Mouse (Mus musculus): Measurements from ENCODE around the gene Zc2hc1b. TPM values are rescaled to one million over a fixed set of nuclear protein-coding genes. Genes with fewer than 3 reads are reported as not detected.
A peak's percentile ranks its signal among the peaks of the same experiment; 100 is the strongest.

The Zc2hc1b gene
- total RNA-seq, 2 experiments from 2014 or later = not detected

- DNase-seq = no peak
Measured at GRCm38 (mm10) chr10:13172798-13173221, 5.0 kb downstream of the Zc2hc1b start.

GRCm38 (mm10) chr10:13171461-13171860 lies 6.4 kb downstream of the Zc2hc1b start:
- no peak for DNase-seq

- no peak for DNase-seq
Measured at GRCm38 (mm10) chr10:13170739-13171448, 6.9 kb downstream of the Zc2hc1b start.

DNA sequence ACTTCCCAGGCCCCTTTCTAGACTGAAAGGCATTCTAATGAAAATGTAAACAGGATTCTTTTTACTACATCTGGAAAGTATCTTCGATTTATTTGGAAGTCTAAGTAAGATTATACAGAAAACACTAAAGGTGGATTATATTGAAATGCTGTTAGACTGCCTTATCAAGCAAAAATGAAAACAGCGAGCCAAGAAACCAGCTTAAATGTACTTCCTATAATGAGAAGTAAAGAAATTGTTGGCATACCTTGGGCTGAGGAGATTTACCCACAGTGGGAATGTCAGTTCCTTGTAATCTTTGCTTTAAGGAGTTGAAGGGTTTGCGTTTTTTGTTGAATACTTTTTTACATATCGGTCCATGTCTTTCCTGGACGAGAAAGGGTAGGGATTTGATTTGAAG lies 9.4 kb downstream of the Zc2hc1b start:
- DNase-seq = no peak

DNA sequence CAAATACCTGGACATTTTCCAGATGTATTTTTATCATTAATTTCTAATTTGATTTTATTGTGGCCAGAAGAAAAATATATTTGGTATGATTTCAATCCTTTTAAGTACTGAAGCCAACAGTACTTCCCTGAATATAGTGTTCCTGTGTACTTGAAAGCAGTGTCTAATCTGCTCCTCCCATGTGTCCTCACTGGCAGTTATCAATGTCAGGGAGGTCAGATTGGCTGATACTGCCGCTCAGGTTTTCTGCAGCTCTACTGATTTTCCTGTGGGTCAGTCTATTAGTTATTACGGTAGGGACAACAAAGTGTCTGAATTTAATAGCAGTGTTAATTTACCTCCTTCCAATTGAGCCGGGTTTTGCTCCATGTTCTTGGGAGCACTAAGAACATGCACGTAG lies 15.8 kb downstream of the Zc2hc1b start:
- no peak for DNase-seq

DNA sequence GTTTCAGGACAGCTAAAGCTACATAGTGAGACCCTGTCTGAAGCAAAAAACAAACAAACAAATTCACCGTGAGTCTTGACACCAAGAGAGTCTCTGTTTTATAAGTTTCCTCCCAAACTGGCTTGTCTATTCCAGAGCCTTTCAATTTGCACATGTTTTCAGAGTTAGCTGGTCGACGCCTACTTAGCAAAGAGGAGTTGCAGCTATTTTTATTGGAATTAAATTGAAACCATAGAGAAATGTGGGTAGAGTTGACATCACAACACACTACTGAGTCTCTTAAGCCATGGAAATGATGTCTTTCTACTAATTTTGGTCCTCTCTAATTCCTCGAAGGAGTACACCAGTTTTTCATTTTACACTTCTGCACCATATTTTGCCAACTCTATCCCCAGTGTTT lies 16.9 kb downstream of the Zc2hc1b start:
- no peak for DNase-seq

DNA sequence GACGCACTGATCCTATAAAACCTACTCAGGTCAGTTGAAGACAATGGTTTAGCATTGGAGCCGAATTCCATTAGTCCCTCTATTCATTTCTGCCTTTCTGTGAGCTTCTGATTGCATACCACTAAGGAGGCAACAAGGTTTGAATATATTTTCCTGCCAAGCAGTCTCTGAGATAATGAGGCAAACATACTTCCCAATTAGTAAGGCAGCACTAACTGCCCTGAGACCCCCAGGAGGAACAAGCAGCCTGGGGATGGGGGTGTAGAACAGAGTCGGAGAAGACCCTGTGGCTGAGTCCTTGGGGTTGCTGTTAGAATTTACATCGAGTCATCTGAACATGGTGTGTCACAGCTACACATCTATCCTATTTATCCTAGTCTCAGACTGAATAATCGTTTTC lies 22.4 kb downstream of the Zc2hc1b start:
- DNase-seq = no peak

DNA sequence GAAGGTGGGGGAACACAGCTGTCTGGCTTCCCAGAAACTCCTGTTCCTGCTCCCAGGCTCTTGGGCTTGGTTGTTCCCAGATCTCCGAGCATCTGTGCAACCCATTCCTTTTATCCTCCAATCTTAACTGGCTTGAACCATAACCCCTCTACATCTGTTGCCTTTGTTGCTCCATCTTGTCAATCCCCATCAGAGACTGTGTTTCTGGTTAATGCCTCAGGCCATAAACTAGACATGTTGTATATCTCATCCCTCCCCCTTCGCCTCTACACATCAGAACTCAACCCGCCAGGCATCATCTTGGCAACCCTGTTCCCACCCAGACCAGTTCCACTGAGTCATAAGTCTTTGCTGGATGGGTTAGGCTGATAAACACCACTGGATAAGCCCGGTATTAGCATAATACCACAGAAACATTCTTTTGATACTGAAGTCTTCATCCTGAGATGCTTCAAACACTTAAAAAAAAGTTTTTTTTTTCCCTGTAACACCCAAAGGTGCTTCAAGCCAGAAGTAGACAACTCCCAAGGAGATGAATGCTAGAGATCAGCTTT lies 24.9 kb downstream of the Zc2hc1b start:
- DNase-seq = no peak

DNA sequence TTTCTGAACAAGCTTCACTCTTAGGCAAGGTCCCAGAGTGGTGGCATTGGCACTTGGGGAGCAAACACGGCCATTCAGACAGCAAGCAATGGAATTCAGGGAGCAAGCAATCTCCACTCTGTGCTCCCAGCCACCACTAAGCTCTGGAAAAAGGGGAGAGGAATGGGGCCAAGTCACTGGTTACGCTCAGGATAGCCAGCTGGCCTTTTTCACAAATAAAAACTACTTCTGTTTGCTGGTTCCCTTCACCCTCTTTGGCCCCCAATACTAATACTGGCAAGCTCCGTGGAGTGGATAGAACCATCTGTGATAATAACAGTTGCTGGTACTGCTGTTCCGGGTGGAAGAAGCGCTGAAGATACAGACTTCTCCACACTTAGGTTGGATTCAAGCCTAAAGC lies 26.5 kb downstream of the Zc2hc1b start:
- peak in 1 of 2 experiments; percentile 8 for DNase-seq

GRCm38 (mm10) chr10:13150435-13150834 lies 27.4 kb downstream of the Zc2hc1b start:
- DNase-seq = no peak

DNA sequence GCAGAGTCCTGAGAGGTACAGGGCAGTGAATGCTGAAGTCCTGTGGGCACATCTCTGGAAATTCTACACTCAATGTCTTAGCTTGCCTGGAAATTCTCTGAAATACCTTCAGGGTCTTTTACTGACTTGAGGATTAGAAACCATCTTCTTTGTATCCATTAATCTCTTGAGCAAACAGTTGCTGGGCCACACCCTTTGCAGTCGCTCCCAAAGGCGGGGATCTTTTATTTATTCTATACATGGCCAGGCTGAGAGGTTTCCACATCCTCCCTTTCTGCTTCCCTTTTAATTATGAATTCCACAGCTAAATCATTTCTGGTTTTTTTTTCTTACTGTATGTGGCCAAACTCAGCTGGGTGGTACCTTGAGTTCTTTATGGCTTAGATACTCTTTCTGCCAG lies 37.4 kb downstream of the Zc2hc1b start:
- DNase-seq = no peak

GRCm38 (mm10) chr10:13137906-13138305 lies 39.9 kb downstream of the Zc2hc1b start:
- peak in 1 of 2 experiments; percentile 13 for DNase-seq

DNA sequence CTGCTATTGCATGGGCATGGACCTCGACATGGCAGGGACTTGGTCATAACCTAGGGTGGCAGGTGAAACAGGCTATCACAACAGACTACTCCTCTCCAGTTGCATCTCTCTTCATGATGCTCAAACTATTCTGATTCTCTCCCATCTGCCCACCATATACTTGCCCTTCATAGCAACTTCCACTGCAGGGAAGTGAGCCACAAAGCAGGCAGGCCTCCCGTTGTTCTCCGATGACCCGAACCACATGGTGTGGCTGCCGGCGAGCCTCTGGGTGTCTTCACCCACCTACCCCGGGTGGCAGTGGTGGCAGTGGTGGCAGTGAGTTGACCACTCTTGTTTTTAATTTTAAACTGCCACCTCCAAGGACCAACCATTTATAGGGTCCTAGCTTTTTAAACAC lies 42.1 kb downstream of the Zc2hc1b start:
- DNase-seq = no peak

DNA sequence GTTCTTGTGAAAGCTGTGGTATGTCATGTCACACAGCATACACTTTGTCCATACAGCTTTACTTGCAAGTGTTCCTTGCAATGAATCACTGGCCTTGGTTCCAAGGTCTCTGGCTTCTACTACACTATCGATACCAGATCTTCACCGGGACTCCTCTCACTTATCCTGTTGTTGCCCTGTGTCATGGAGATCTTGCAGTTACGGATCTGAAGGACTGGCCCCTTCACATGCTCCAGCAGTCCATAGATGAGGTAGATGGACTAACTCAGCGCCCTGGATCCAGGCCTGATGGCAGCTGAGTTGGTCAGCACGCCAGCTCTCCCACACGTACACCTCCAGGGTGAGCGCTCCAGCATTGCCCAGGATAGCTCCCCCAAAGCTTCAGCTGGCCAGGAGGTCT lies 42.5 kb downstream of the Zc2hc1b start:
- peak; percentile 11 to 43 for DNase-seq

- DNase-seq = no peak
Measured at GRCm38 (mm10) chr10:13133850-13134249, 44.0 kb downstream of the Zc2hc1b start.

DNA sequence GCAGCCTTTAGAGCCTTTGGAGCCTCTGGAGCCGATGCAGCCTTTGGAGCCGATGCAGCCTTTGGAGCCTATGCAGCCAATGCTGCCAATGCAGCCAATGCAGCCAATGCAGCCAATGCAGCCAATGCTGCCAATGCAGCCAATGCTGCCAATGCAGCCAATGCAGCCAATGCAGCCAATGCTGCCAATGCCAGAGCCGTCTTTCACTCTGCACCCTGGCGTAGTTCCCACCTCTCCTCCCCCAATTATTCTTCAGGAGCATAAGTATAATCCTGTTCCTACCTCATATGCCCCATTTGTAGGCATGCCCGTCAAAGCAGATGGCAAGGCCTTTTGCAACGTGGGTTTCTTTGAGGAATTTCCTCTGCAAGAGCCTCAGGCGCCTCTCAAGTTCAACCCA lies 49.9 kb downstream of the Zc2hc1b start:
- DNase-seq = no peak

GRCm38 (mm10) chr10:13127335-13127734 lies 50.5 kb downstream of the Zc2hc1b start:
- DNase-seq = peak in 1 of 2 experiments; percentile 27

GRCm38 (mm10) chr10:13125811-13126210 lies 52.0 kb downstream of the Zc2hc1b start:
- no peak for DNase-seq

DNA sequence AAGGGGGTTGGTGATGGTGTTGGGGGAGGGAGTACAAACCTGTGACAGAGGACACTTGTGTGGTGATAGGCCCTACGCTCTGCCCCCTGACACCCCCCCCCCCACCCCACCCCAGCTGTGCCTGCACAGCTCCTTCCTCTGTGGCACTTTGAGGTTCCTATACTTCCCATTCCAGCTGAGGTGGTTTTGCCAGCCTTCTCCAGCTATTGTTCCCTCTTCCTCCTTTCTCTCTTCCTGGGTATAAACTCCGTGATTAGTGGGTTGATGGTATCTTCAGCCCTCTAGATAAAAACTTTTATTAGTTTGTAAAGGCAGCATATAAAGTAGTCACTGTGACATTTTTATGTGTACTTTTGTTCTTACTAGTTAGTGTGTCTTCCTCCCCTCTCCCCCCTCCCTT lies 58.5 kb downstream of the Zc2hc1b start:
- DNase-seq = no peak

DNA sequence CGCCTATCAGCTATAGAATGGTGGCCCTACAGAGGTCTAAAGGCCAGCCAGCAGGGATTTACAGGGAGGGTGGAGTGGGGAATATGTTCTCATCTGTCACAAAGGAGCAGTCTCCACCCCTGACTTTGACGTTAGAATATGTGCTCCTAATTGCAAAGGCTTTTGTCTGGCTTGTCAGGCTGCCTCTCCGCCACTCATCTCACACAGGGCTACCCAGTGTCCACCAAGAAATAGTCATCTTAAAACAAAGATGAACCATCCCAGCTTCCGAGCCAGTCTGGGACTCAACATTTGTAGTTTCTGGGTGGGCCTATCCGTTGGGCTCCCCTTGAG lies 59.1 kb downstream of the Zc2hc1b start:
- DNase-seq = no peak

- DNase-seq = no peak
Measured at GRCm38 (mm10) chr10:13118024-13118769, 59.6 kb downstream of the Zc2hc1b start.

DNA sequence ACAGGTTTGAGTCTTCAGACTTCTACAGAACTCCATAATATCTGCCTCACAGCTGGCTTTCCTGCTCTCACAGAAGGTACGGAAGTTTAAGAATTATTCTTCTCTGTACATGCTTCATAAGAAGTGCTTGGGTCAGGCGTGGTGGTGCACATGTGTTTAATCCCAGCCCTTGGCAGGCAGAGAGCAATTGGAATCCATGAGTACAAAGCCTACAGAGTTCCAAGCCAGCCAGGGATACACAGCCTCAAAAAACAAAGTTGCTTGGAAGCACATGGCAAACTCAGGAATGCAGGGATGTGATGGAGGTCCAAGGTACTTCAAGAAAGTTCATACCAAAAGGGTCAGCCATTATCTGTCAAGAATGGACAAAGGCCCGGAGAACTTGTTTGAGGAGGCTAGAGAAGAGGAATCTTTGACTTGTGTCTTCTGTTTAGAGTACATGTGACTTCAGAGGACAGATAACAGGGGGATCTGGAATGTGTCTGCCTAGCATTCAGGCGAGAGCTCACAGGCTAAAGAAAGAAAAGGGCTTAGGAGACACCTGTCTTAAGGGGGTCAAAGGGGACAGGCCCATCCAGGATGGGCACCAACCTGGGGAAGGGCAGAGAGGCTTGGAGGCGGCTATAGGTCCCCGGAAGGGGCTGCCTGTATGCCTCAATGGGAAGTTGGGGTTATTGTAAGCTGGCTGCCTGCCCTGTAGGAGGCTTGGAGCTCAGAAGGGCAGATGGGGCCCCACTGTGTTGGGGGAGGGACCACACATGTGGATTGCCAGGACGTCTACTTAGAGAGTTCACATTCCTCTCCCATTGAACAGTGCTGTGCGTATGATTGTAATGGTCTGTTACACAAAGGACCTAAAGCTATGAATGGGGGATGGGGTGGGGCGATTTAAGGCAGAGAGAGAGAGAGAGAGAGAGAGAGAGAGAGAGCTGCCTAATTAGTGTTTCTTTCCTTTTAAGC lies 60.8 kb downstream of the Zc2hc1b start:
- DNase-seq = no peak

Data from adrenal gland, postnatal 36 days (tissue).